Mouse (Mus musculus): ENCODE measurements around the gene Bhlhe40.

DNA sequence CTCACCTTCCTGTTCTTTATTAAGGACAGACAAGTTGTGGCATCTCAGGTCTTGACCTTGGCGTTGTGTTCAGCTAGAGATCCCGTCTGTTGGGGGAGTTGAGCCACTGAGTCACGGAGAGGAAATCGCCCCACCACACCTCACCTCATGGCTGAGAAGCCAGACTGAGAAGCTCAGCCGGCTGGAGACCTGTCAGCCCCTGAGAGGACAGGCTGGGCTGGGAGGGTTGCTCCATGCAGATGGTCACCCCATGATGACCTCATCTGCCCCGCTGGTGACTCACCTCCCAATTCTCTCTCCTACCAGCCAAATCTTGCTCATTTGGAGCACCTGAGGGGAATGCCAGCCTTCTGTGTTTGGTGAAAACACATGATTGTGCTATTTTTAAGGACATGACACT is 45.5 kb downstream of the Bhlhe40 start:
- no peak for TF ChIP-seq POLR2A (IDR thresholded peaks at IDR 0.05; ENCODE audit: extremely low read depth, insufficient read depth, low read length)
- no peak for TF ChIP-seq CTCF (IDR thresholded peaks at IDR 0.05; ENCODE audit: extremely low read depth, insufficient read depth, low read length)
